Mouse (Mus musculus): Measurements from ENCODE around the gene Gm20489. TPM values are rescaled to one million over a fixed set of nuclear protein-coding genes. Genes with fewer than 3 reads are reported as not detected.
A peak's percentile ranks its signal among the peaks of the same experiment; 100 is the strongest.

Gene Gm20489
- polyA plus RNA-seq, 1 experiment from 2014 or later = not detected

GRCm38 (mm10) chrX:101273410-101273809, 4.6 kb upstream of the Gm20489 start:
- peak overlapping the region; percentile 54 for H3K4me2 ChIP-seq (ENCODE audit: low read length)
- no peaks in the 10 kb centered on the region for H3K27me3 ChIP-seq (replicated peaks; ENCODE audit: control insufficient read depth, insufficient read depth, low read length)
- 33% methylated on average over 6 of the region's 6 CpGs for WGBS
- no peak for DNase-seq (ENCODE audit: low spot score)
- peaks cover 10% of the 10 kb centered on the region; the same call in 1 of the 2 replicates for H3K36me3 ChIP-seq (ENCODE audit: control insufficient read depth, insufficient read depth, low read length)
- H3K9me3 ChIP-seq (replicated peaks; ENCODE audit: control insufficient read depth, low read length) = no peaks in the 10 kb centered on the region
- H3K27ac ChIP-seq (ENCODE audit: low read depth, low read length) = no peak overlapping the region
- peak overlapping the region; percentile 49 for H3K4me3 ChIP-seq (ENCODE audit: low read depth, low read length)
- peak overlapping the region; percentile 66 for H3K9ac ChIP-seq (ENCODE audit: low read length)
- peak; percentile 13 for ATAC-seq
- no peaks in the 10 kb centered on the region for H3K4me1 ChIP-seq (ENCODE audit: control insufficient read depth, insufficient read depth, low read length)

- Histone ChIP-seq H3K36me3 (ENCODE audit: control insufficient read depth, insufficient read depth, low read length) (no peaks in the 10 kb centered on the region), H3K4me3 (ENCODE audit: low read depth, low read length) (no peak within 1 kb of the TSS), H3K4me2 (ENCODE audit: low read length) (no peak within 1 kb of the TSS), H3K27ac (ENCODE audit: low read depth, low read length) (no peak within 1 kb of the TSS), H3K4me1 (ENCODE audit: control insufficient read depth, insufficient read depth, low read length) (no peaks in the 10 kb centered on the region), H3K27me3 (replicated peaks; ENCODE audit: control insufficient read depth, insufficient read depth, low read length) (no peaks in the 10 kb centered on the region), H3K9me3 (replicated peaks; ENCODE audit: control insufficient read depth, low read length) (no peaks in the 10 kb centered on the region), H3K9ac (ENCODE audit: low read length) (no peak within 1 kb of the TSS)
- ATAC-seq = no peak
- no peak for DNase-seq (ENCODE audit: low spot score)
- 77% methylated on average over 5 of the region's 5 CpGs for WGBS
These were observed 633 bp downstream of the Gm20489 start, which contains the start of gene Il2rg for GRCm38 (mm10) chrX:101268025-101268754. TSS of gene Il2rg (minus strand) at chrX:101268255.

- H3K27ac ChIP-seq (ENCODE audit: low read depth, low read length) = no peak overlapping the region
- no peak overlapping the region for H3K4me3 ChIP-seq (ENCODE audit: low read depth, low read length)
- H3K36me3 ChIP-seq (ENCODE audit: control insufficient read depth, insufficient read depth, low read length) = no peaks in the 10 kb centered on the region
- H3K4me2 ChIP-seq (ENCODE audit: low read length) = no peak overlapping the region
- H3K4me1 ChIP-seq (ENCODE audit: control insufficient read depth, insufficient read depth, low read length) = no peaks in the 10 kb centered on the region
- no peaks in the 10 kb centered on the region for H3K9me3 ChIP-seq (replicated peaks; ENCODE audit: control insufficient read depth, low read length)
- no peaks in the 10 kb centered on the region for H3K27me3 ChIP-seq (replicated peaks; ENCODE audit: control insufficient read depth, insufficient read depth, low read length)
- DNase-seq (ENCODE audit: low spot score) = no peak
- no peak for ATAC-seq
- H3K9ac ChIP-seq (ENCODE audit: low read length) = no peak overlapping the region
- 97% methylated on average over 6 of the region's 6 CpGs for WGBS
These were observed 2.2 kb downstream of the Gm20489 start for GRCm38 (mm10) chrX:101266631-101267030.

- Histone ChIP-seq H3K36me3 (ENCODE audit: control insufficient read depth, insufficient read depth, low read length) (no peaks in the 10 kb centered on the region), H3K9me3 (replicated peaks; ENCODE audit: control insufficient read depth, low read length) (no peaks in the 10 kb centered on the region), H3K27me3 (replicated peaks; ENCODE audit: control insufficient read depth, insufficient read depth, low read length) (no peaks in the 10 kb centered on the region), H3K9ac (ENCODE audit: low read length) (no peak within 1 kb of the TSS), H3K27ac (ENCODE audit: low read depth, low read length) (no peak within 1 kb of the TSS), H3K4me2 (ENCODE audit: low read length) (no peak within 1 kb of the TSS), H3K4me1 (ENCODE audit: control insufficient read depth, insufficient read depth, low read length) (no peaks in the 10 kb centered on the region), H3K4me3 (ENCODE audit: low read depth, low read length) (no peak within 1 kb of the TSS)
- 88% methylated on average over 1 of the region's 1 CpGs for WGBS
- no peak for DNase-seq (ENCODE audit: low spot score)
- no peak for ATAC-seq
These were observed 4.9 kb downstream of the Gm20489 start, which contains the start of gene Gm614 for GRCm38 (mm10) chrX:101263892-101264291. TSS of gene Gm614 (minus strand) at chrX:101263992.

GRCm38 (mm10) chrX:101260441-101261325, 8.1 kb downstream of the Gm20489 start:
- Histone ChIP-seq H3K4me1 (ENCODE audit: control insufficient read depth, insufficient read depth, low read length) (no peaks in the 10 kb centered on the region), H3K4me3 (ENCODE audit: low read depth, low read length) (no peak overlapping the region), H3K9ac (ENCODE audit: low read length) (no peak overlapping the region), H3K27ac (ENCODE audit: low read depth, low read length) (no peak overlapping the region; the same call in 1 of the 2 replicates), H3K4me2 (ENCODE audit: low read length) (no peak overlapping the region), H3K36me3 (ENCODE audit: control insufficient read depth, insufficient read depth, low read length) (no peaks in the 10 kb centered on the region), H3K9me3 (replicated peaks; ENCODE audit: control insufficient read depth, low read length) (no peaks in the 10 kb centered on the region), H3K27me3 (replicated peaks; ENCODE audit: control insufficient read depth, insufficient read depth, low read length) (no peaks in the 10 kb centered on the region)
- ATAC-seq (peak; percentile 79), DNase-seq (ENCODE audit: low spot score) (peak; percentile 27)
- WGBS = 29% methylated on average over 13 of the region's 13 CpGs

GRCm38 (mm10) chrX:101256603-101257002, 12.2 kb downstream of the Gm20489 start:
- WGBS = 84% methylated on average over 13 of the region's 13 CpGs
- no peak for DNase-seq (ENCODE audit: low spot score)
- H3K9ac ChIP-seq (ENCODE audit: low read length) = no peak overlapping the region
- H3K4me3 ChIP-seq (ENCODE audit: low read depth, low read length) = no peak overlapping the region
- no peaks in the 10 kb centered on the region for H3K4me1 ChIP-seq (ENCODE audit: control insufficient read depth, insufficient read depth, low read length)
- no peaks in the 10 kb centered on the region for H3K36me3 ChIP-seq (ENCODE audit: control insufficient read depth, insufficient read depth, low read length)
- no peak overlapping the region for H3K27ac ChIP-seq (ENCODE audit: low read depth, low read length)
- H3K27me3 ChIP-seq (replicated peaks; ENCODE audit: control insufficient read depth, insufficient read depth, low read length) = no peaks in the 10 kb centered on the region
- H3K9me3 ChIP-seq (replicated peaks; ENCODE audit: control insufficient read depth, low read length) = no peaks in the 10 kb centered on the region
- no peak overlapping the region for H3K4me2 ChIP-seq (ENCODE audit: low read length)
- no peak for ATAC-seq

GRCm38 (mm10) chrX:101254740-101255139, 14.1 kb downstream of the Gm20489 start:
- 19% methylated on average over 26 of the region's 26 CpGs for WGBS
- H3K9ac ChIP-seq (ENCODE audit: low read length) = peak overlapping the region; percentile 56
- no peaks in the 10 kb centered on the region for H3K9me3 ChIP-seq (replicated peaks; ENCODE audit: control insufficient read depth, low read length)
- no peaks in the 10 kb centered on the region for H3K36me3 ChIP-seq (ENCODE audit: control insufficient read depth, insufficient read depth, low read length)
- no peak overlapping the region for H3K27ac ChIP-seq (ENCODE audit: low read depth, low read length)
- peak overlapping the region; percentile 74 for H3K4me2 ChIP-seq (ENCODE audit: low read length)
- ATAC-seq (no peak; the same call in 1 of the 2 replicates), DNase-seq (ENCODE audit: low spot score) (peak; percentile 3)
- peak overlapping the region; percentile 46 for H3K4me3 ChIP-seq (ENCODE audit: low read depth, low read length)
- H3K4me1 ChIP-seq (ENCODE audit: control insufficient read depth, insufficient read depth, low read length) = no peaks in the 10 kb centered on the region
- H3K27me3 ChIP-seq (replicated peaks; ENCODE audit: control insufficient read depth, insufficient read depth, low read length) = no peaks in the 10 kb centered on the region

GRCm38 (mm10) chrX:101253952-101254729, 14.7 kb downstream of the Gm20489 start, which contains the start of gene Foxo4:
TSS of gene Foxo4 (plus strand) at chrX:101254528.
- H3K4me3 ChIP-seq (ENCODE audit: low read depth, low read length) = peak within 1 kb of the TSS; percentile 46
- no peak within 1 kb of the TSS for H3K27ac ChIP-seq (ENCODE audit: low read depth, low read length)
- no peaks in the 10 kb centered on the region for H3K27me3 ChIP-seq (replicated peaks; ENCODE audit: control insufficient read depth, insufficient read depth, low read length)
- DNase-seq (ENCODE audit: low spot score) = peak; percentile 95
- peak within 1 kb of the TSS; percentile 56 for H3K9ac ChIP-seq (ENCODE audit: low read length)
- H3K4me1 ChIP-seq (ENCODE audit: control insufficient read depth, insufficient read depth, low read length) = no peaks in the 10 kb centered on the region
- no peaks in the 10 kb centered on the region for H3K9me3 ChIP-seq (replicated peaks; ENCODE audit: control insufficient read depth, low read length)
- H3K4me2 ChIP-seq (ENCODE audit: low read length) = peak within 1 kb of the TSS; percentile 74
- H3K36me3 ChIP-seq (ENCODE audit: control insufficient read depth, insufficient read depth, low read length) = no peaks in the 10 kb centered on the region
- 27% methylated on average over 47 of the region's 47 CpGs for WGBS
- ATAC-seq = peak; percentile 95
